Comparison of ENCODE assay signal across 11 mouse cellular contexts in genomic region chr7:115844431-115844830, GRCm38 (mm10).
DNase-seq lines count a peak whose midpoint lies in the region; ATAC-seq and TF ChIP-seq lines count a peak whose summit lies in the region.
"Had no signal": no experiment of that assay in that cellular context is flagged by ENCODE, and none has a peak within 500 bp of the region (broad histone marks: within the 10 kb centered on the region; RNA-seq: fewer than 3 reads in every experiment).

No protein-coding gene starts in this region.

- H3K36me3 ChIP-seq in kidney, embryonic 16.5 days (ENCODE audit: insufficient read depth, low read length): no peaks in the 10 kb centered on the region
- no peaks in the 10 kb centered on the region for H3K36me3 ChIP-seq in intestine, embryonic 16.5 days (ENCODE audit: control insufficient read depth, insufficient read depth, low read length)
- no peaks in the 10 kb centered on the region for H3K36me3 ChIP-seq in spleen, adult 2 months (ENCODE audit: control insufficient read depth, insufficient read depth, low read length)
- H3K36me3 ChIP-seq: limb, embryonic 15.5 days had no signal

- TF ChIP-seq POLR2A in spleen, adult 2 months (IDR thresholded peaks at IDR 0.05; ENCODE audit: low read depth, low read length): no peak

- no peak overlapping the region for H3K27ac ChIP-seq in kidney, embryonic 16.5 days (ENCODE audit: low read length)
- no peak overlapping the region for H3K27ac ChIP-seq in intestine, embryonic 16.5 days (ENCODE audit: low read length)
- peak overlapping the region; percentile 58; the same call in 1 of the 2 replicates for H3K27ac ChIP-seq in spleen, adult 2 months (ENCODE audit: insufficient read depth, low read length)
- H3K27ac ChIP-seq: limb, embryonic 15.5 days had no signal

- no peak for TF ChIP-seq CTCF in spleen, adult 2 months (IDR thresholded peaks at IDR 0.05; ENCODE audit: extremely low read depth, insufficient read depth, insufficient read length, insufficient replicate concordance)

- H3K27me3 ChIP-seq in kidney, embryonic 16.5 days (ENCODE audit: insufficient read depth, low read length): no peaks in the 10 kb centered on the region
- H3K27me3 ChIP-seq in intestine, embryonic 16.5 days (replicated peaks; ENCODE audit: control insufficient read depth, insufficient read depth, low read length): no peaks in the 10 kb centered on the region
- no peaks in the 10 kb centered on the region for H3K27me3 ChIP-seq in spleen, adult 2 months (ENCODE audit: control insufficient read depth, insufficient read depth, low read length)
- H3K27me3 ChIP-seq: limb, embryonic 15.5 days had no signal

- WGBS in kidney, embryonic 16.5 days: 93% methylated on average over 6 of the region's 6 CpGs
- 91% methylated on average over 6 of the region's 6 CpGs for WGBS in intestine, embryonic 16.5 days
- WGBS in spleen, adult 2 months: 83% methylated on average over 6 of the region's 6 CpGs

- ATAC-seq in kidney, embryonic 16.5 days (ENCODE audit: low FRiP score, low TSS enrichment): no peak
- peak; percentile 87 for ATAC-seq in intestine, embryonic 16.5 days
- ATAC-seq: forebrain, embryonic 14.5 days had no signal

- H3K4me2 ChIP-seq in kidney, embryonic 16.5 days (replicated peaks; ENCODE audit: low read depth, low read length): no peak overlapping the region
- H3K4me2 ChIP-seq in intestine, embryonic 16.5 days (ENCODE audit: low read depth, low read length): no peak overlapping the region
- H3K4me2 ChIP-seq: limb, embryonic 15.5 days had no signal

- no peaks in the 10 kb centered on the region for H3K4me1 ChIP-seq in kidney, embryonic 16.5 days (ENCODE audit: insufficient read depth, low read length)
- no peaks in the 10 kb centered on the region for H3K4me1 ChIP-seq in intestine, embryonic 16.5 days (ENCODE audit: control insufficient read depth, insufficient read depth, low read length)
- no peaks in the 10 kb centered on the region for H3K4me1 ChIP-seq in spleen, adult 2 months (ENCODE audit: control insufficient read depth, insufficient read depth, insufficient read length)
- H3K4me1 ChIP-seq: limb, embryonic 15.5 days had no signal

- peak; percentile 68 to 70 for DNase-seq in kidney, adult 8-10 months
- DNase-seq in c-Kit-positive CD71-positive TER-119-positive erythroid progenitor cells, embryonic 14.5 days (ENCODE audit: low spot score): peak; percentile 62
- DNase-seq in spleen, adult 2 months (ENCODE audit: low read depth in 1 of 2, low spot score in 2 of 2): no peak
- no peak for DNase-seq in embryo, embryonic 11 days
- DNase-seq in left cerebral cortex, adult 18-20 months (ENCODE audit: low spot score in 2 of 2): no peak
- no peak for DNase-seq in layer of hippocampus, adult 18-20 months (ENCODE audit: low spot score in 2 of 2)

- no peak overlapping the region for H3K9ac ChIP-seq in kidney, embryonic 16.5 days (replicated peaks; ENCODE audit: low read length)
- no peak overlapping the region for H3K9ac ChIP-seq in intestine, embryonic 16.5 days (ENCODE audit: low read depth, low read length)
- H3K9ac ChIP-seq: limb, embryonic 15.5 days had no signal

- no peaks in the 10 kb centered on the region for H3K9me3 ChIP-seq in kidney, embryonic 16.5 days (ENCODE audit: low read length)
- no peaks in the 10 kb centered on the region for H3K9me3 ChIP-seq in intestine, embryonic 16.5 days (ENCODE audit: control insufficient read depth, low read length)
- H3K9me3 ChIP-seq: limb, embryonic 15.5 days had no signal

- no peak overlapping the region for H3K4me3 ChIP-seq in kidney, embryonic 16.5 days (ENCODE audit: low read length)
- no peak overlapping the region for H3K4me3 ChIP-seq in intestine, embryonic 16.5 days (ENCODE audit: low read length)
- no peak overlapping the region for H3K4me3 ChIP-seq in spleen, adult 2 months (ENCODE audit: extremely low read depth, insufficient read depth, insufficient read length)
- H3K4me3 ChIP-seq: limb, embryonic 15.5 days; myocyte had no signal

Comparison
In these comparisons a context has a peak if more than half of its experiments do, and no peak if none do; other contexts are left out.
1. DNase-seq: peak in kidney, adult 8-10 months (2 of 2) and c-Kit-positive CD71-positive TER-119-positive erythroid progenitor cells, embryonic 14.5 days (single experiment); none in spleen, adult 2 months (0 of 2), embryo, embryonic 11 days (single experiment), left cerebral cortex, adult 18-20 months (0 of 2) and layer of hippocampus, adult 18-20 months (0 of 2).